Mouse (Mus musculus): ENCODE measurements around the gene Tep1. TPM values are rescaled to one million over a fixed set of nuclear protein-coding genes. Genes with fewer than 3 reads are reported as not detected.
"Not testable (repeated sequence)": the region's sequence is repeated elsewhere in the genome, so short reads cannot be mapped to it uniquely, and the experiment has no call there.

Tep1 gene
- polyA plus RNA-seq, 1 experiment from 2014 or later: 3.1 TPM

GRCm38 (mm10) chr14:50806469-50806868 is 63.9 kb downstream of the Tep1 start:
- not testable (repeated sequence) for H3K4me1 ChIP-seq; H3K9me3 ChIP-seq (replicated peaks); H3K27me3 ChIP-seq (replicated peaks); H3K9ac ChIP-seq (replicated peaks); ATAC-seq (ENCODE audit: low FRiP score)
- Histone ChIP-seq H3K27ac (replicated peaks) (peak overlapping the region; percentile 61), H3K4me3 (replicated peaks) (peak overlapping the region; percentile 21; the same call in 1 of the 2 replicates), H3K4me2 (peak overlapping the region; percentile 65), H3K36me3 (peaks cover 12% of the 10 kb centered on the region; the same call in 1 of the 2 replicates)
- 88% methylated on average over 5 of the region's 5 CpGs for WGBS

- Histone ChIP-seq H3K27ac (replicated peaks) (no peak overlapping the region), H3K27me3 (replicated peaks) (no peaks in the 10 kb centered on the region), H3K4me1 (peaks cover 10% of the 10 kb centered on the region), H3K4me3 (replicated peaks) (no peak overlapping the region), H3K9me3 (replicated peaks) (no peaks in the 10 kb centered on the region), H3K4me2 (no peak overlapping the region), H3K9ac (replicated peaks) (no peak overlapping the region), H3K36me3 (no peaks in the 10 kb centered on the region)
- 74% methylated on average over 13 of the region's 13 CpGs for WGBS
- ATAC-seq (ENCODE audit: low FRiP score): no peak
Observed at GRCm38 (mm10) chr14:50804683-50805082, 65.7 kb downstream of the Tep1 start.

- Histone ChIP-seq H3K4me2 (no peak overlapping the region), H3K4me3 (replicated peaks) (no peak overlapping the region), H3K9ac (replicated peaks) (no peak overlapping the region), H3K27ac (replicated peaks) (no peak overlapping the region), H3K4me1 (peaks cover 6% of the 10 kb centered on the region), H3K36me3 (no peaks in the 10 kb centered on the region), H3K9me3 (replicated peaks) (no peaks in the 10 kb centered on the region), H3K27me3 (replicated peaks) (no peaks in the 10 kb centered on the region)
- 74% methylated on average over 4 of the region's 4 CpGs for WGBS
- no peak for ATAC-seq (ENCODE audit: low FRiP score)
Observed at GRCm38 (mm10) chr14:50802843-50803562, 67.4 kb downstream of the Tep1 start.

- no peak overlapping the region for H3K4me3 ChIP-seq (replicated peaks)
- no peaks in the 10 kb centered on the region for H3K27me3 ChIP-seq (replicated peaks)
- no peaks in the 10 kb centered on the region for H3K36me3 ChIP-seq
- H3K27ac ChIP-seq (replicated peaks): no peak overlapping the region
- no peak for ATAC-seq (ENCODE audit: low FRiP score)
- H3K4me1 ChIP-seq: peaks cover 6% of the 10 kb centered on the region
- no peaks in the 10 kb centered on the region for H3K9me3 ChIP-seq (replicated peaks)
- no peak overlapping the region for H3K9ac ChIP-seq (replicated peaks)
- WGBS: 91% methylated on average over 6 of the region's 6 CpGs
- H3K4me2 ChIP-seq: no peak overlapping the region
Observed at GRCm38 (mm10) chr14:50802441-50802840, 67.9 kb downstream of the Tep1 start.

GRCm38 (mm10) chr14:50799502-50800259 is 70.7 kb downstream of the Tep1 start:
- Histone ChIP-seq H3K4me2 (peak overlapping the region; percentile 37), H3K4me1 (peaks cover 3% of the 10 kb centered on the region; the same call in 1 of the 2 replicates), H3K9ac (replicated peaks) (no peak overlapping the region), H3K36me3 (no peaks in the 10 kb centered on the region), H3K27ac (replicated peaks) (no peak overlapping the region), H3K4me3 (replicated peaks) (no peak overlapping the region), H3K27me3 (replicated peaks) (no peaks in the 10 kb centered on the region), H3K9me3 (replicated peaks) (no peaks in the 10 kb centered on the region)
- no peak for ATAC-seq (ENCODE audit: low FRiP score)
- 1% methylated on average over 3 of the region's 3 CpGs for WGBS

GRCm38 (mm10) chr14:50798512-50798911 is 71.8 kb downstream of the Tep1 start:
- peaks cover 3% of the 10 kb centered on the region; the same call in 1 of the 2 replicates for H3K4me1 ChIP-seq
- no peak overlapping the region for H3K27ac ChIP-seq (replicated peaks)
- no peaks in the 10 kb centered on the region for H3K9me3 ChIP-seq (replicated peaks)
- 71% methylated on average over 2 of the region's 2 CpGs for WGBS
- no peaks in the 10 kb centered on the region for H3K27me3 ChIP-seq (replicated peaks)
- no peak for ATAC-seq (ENCODE audit: low FRiP score)
- H3K4me3 ChIP-seq (replicated peaks): no peak overlapping the region
- no peaks in the 10 kb centered on the region for H3K36me3 ChIP-seq
- no peak overlapping the region for H3K9ac ChIP-seq (replicated peaks)
- H3K4me2 ChIP-seq: no peak overlapping the region

- no peak overlapping the region for H3K27ac ChIP-seq (replicated peaks)
- no peak overlapping the region for H3K4me3 ChIP-seq (replicated peaks)
- no peaks in the 10 kb centered on the region for H3K36me3 ChIP-seq
- no peaks in the 10 kb centered on the region for H3K9me3 ChIP-seq (replicated peaks)
- no peak overlapping the region for H3K9ac ChIP-seq (replicated peaks)
- no peaks in the 10 kb centered on the region for H3K27me3 ChIP-seq (replicated peaks)
- H3K4me2 ChIP-seq: no peak overlapping the region
- whole genome bisulfite sequencing: 85% methylated on average over 1 of the region's 1 CpGs
- no peak for ATAC-seq (ENCODE audit: low FRiP score)
- peaks cover 3% of the 10 kb centered on the region; the same call in 1 of the 2 replicates for H3K4me1 ChIP-seq
Observed at GRCm38 (mm10) chr14:50796464-50796863, 73.9 kb downstream of the Tep1 start.

GRCm38 (mm10) chr14:50795965-50796364 is 74.4 kb downstream of the Tep1 start:
- Histone ChIP-seq H3K27me3 (replicated peaks) (no peaks in the 10 kb centered on the region), H3K4me3 (replicated peaks) (no peak overlapping the region), H3K4me2 (no peak overlapping the region), H3K36me3 (no peaks in the 10 kb centered on the region), H3K9me3 (replicated peaks) (no peaks in the 10 kb centered on the region), H3K4me1 (peaks cover 3% of the 10 kb centered on the region; the same call in 1 of the 2 replicates), H3K27ac (replicated peaks) (no peak overlapping the region), H3K9ac (replicated peaks) (no peak overlapping the region)
- 90% methylated on average over 4 of the region's 4 CpGs for WGBS
- ATAC-seq (ENCODE audit: low FRiP score): no peak

- H3K9me3 ChIP-seq (replicated peaks): no peaks in the 10 kb centered on the region
- WGBS: 94% methylated on average over 24 of the region's 24 CpGs
- no peak for ATAC-seq (ENCODE audit: low FRiP score)
- H3K4me3 ChIP-seq (replicated peaks): no peak overlapping the region
- H3K36me3 ChIP-seq: no peaks in the 10 kb centered on the region
- H3K4me1 ChIP-seq: peaks cover 3% of the 10 kb centered on the region; the same call in 1 of the 2 replicates
- no peaks in the 10 kb centered on the region for H3K27me3 ChIP-seq (replicated peaks)
- H3K27ac ChIP-seq (replicated peaks): no peak overlapping the region
- H3K4me2 ChIP-seq: no peak overlapping the region
- no peak overlapping the region for H3K9ac ChIP-seq (replicated peaks)
Observed at GRCm38 (mm10) chr14:50795261-50795935, 75.0 kb downstream of the Tep1 start.

- H3K9ac ChIP-seq (replicated peaks): no peak overlapping the region
- H3K4me1 ChIP-seq: peaks cover 13% of the 10 kb centered on the region
- WGBS: 13% methylated on average over 2 of the region's 2 CpGs
- H3K27ac ChIP-seq (replicated peaks): no peak overlapping the region
- no peaks in the 10 kb centered on the region for H3K9me3 ChIP-seq (replicated peaks)
- ATAC-seq (ENCODE audit: low FRiP score): no peak
- no peaks in the 10 kb centered on the region for H3K27me3 ChIP-seq (replicated peaks)
- H3K4me2 ChIP-seq: no peak overlapping the region
- no peaks in the 10 kb centered on the region for H3K36me3 ChIP-seq
- H3K4me3 ChIP-seq (replicated peaks): no peak overlapping the region
Observed at GRCm38 (mm10) chr14:50788157-50788556, 82.2 kb downstream of the Tep1 start.

GRCm38 (mm10) chr14:50785251-50785637 is 85.1 kb downstream of the Tep1 start, which contains the start of gene Ttc5:
Gene Ttc5 (minus strand): TSS chr14:50785519.
- peak within 1 kb of the TSS; percentile 85 for H3K4me3 ChIP-seq (replicated peaks)
- H3K9me3 ChIP-seq (replicated peaks): no peaks in the 10 kb centered on the region
- peak within 1 kb of the TSS; percentile 86 for H3K27ac ChIP-seq (replicated peaks)
- peak within 1 kb of the TSS; percentile 56 for H3K4me2 ChIP-seq
- H3K9ac ChIP-seq (replicated peaks): peak within 1 kb of the TSS; percentile 61
- H3K36me3 ChIP-seq: peaks cover 18% of the 10 kb centered on the region
- WGBS: under 1% methylated on average over 21 of the region's 21 CpGs
- peaks cover 16% of the 10 kb centered on the region for H3K4me1 ChIP-seq
- peak; percentile 97 for ATAC-seq (ENCODE audit: low FRiP score)
- H3K27me3 ChIP-seq (replicated peaks): no peaks in the 10 kb centered on the region

Data from neural tube, embryonic 15.5 days (tissue).